Mouse (Mus musculus): ENCODE measurements around the gene Smco4. TPM values are rescaled to one million over a fixed set of nuclear protein-coding genes. Genes with fewer than 3 reads are reported as not detected.

Smco4 gene
- total RNA-seq (2014; fragmentation: Nextera tagmentation) (not detected in 2 replicates), total RNA-seq (2017) (0.44 and 0.58 TPM in 2 replicates), polyA plus RNA-seq (2012) (not detected in 2 replicates)

GRCm38 (mm10) chr9:15493235-15493924, at the start of gene Smco4:
Smco4 (plus strand) TSS chr9:15493432.
- no peak for ATAC-seq (ENCODE audit: extremely low read depth, insufficient number of reproducible peaks, low FRiP score, poor library complexity, severe bottlenecking)
- no peak for DNase-seq (ENCODE audit: low spot score)
- Histone ChIP-seq H3K36me3 (replicated peaks) (no peaks in the 10 kb centered on the region), H3K9me3 (replicated peaks) (peaks cover 10% of the 10 kb centered on the region), H3K27me3 (ENCODE audit: insufficient read depth, low read length) (peaks cover 2% of the 10 kb centered on the region; the same call in 1 of the 2 replicates), H3K4me3 (ENCODE audit: low read depth, low read length) (no peak within 1 kb of the TSS), H3K4me1 (ENCODE audit: insufficient read depth, low read depth, low read length) (no peaks in the 10 kb centered on the region)
- TF ChIP-seq GATA2 (IDR thresholded peaks at IDR 0.05; ENCODE audit: borderline replicate concordance, low read depth, low read length) (no peak), POLR2AphosphoS5 (IDR thresholded peaks at IDR 0.05; ENCODE audit: insufficient replicate concordance, low read depth, low read length) (no peak), GATA1 (IDR thresholded peaks at IDR 0.05; ENCODE audit: borderline replicate concordance, low read length) (no peak), TAL1 (conservative IDR thresholded peaks at IDR 0.05; ENCODE audit: low read depth, low read length) (no peak), CTCF (IDR thresholded peaks at IDR 0.05; ENCODE audit: low read depth, low read length) (no peak)

- Histone ChIP-seq H3K4me1 (ENCODE audit: insufficient read depth, low read depth, low read length) (no peaks in the 10 kb centered on the region), H3K36me3 (replicated peaks) (no peaks in the 10 kb centered on the region), H3K4me3 (ENCODE audit: low read depth, low read length) (no peak overlapping the region), H3K9me3 (replicated peaks) (no peaks in the 10 kb centered on the region), H3K27me3 (ENCODE audit: insufficient read depth, low read length) (no peaks in the 10 kb centered on the region)
- TF ChIP-seq CTCF (IDR thresholded peaks at IDR 0.05; ENCODE audit: low read depth, low read length) = no peak
- no peak for TF ChIP-seq TAL1 (conservative IDR thresholded peaks at IDR 0.05; ENCODE audit: low read depth, low read length)
- TF ChIP-seq GATA2 (IDR thresholded peaks at IDR 0.05; ENCODE audit: borderline replicate concordance, low read depth, low read length) = no peak
- TF ChIP-seq GATA1 (IDR thresholded peaks at IDR 0.05; ENCODE audit: borderline replicate concordance, low read length) = no peak
- no peak for TF ChIP-seq POLR2AphosphoS5 (IDR thresholded peaks at IDR 0.05; ENCODE audit: insufficient replicate concordance, low read depth, low read length)
- DNase-seq (ENCODE audit: low spot score) = no peak
- ATAC-seq (ENCODE audit: extremely low read depth, insufficient number of reproducible peaks, low FRiP score, poor library complexity, severe bottlenecking) = no peak
These were observed 45.8 kb upstream of the Smco4 start for GRCm38 (mm10) chr9:15447397-15447796.

GRCm38 (mm10) chr9:15450921-15451320, 42.3 kb upstream of the Smco4 start:
- Histone ChIP-seq H3K36me3 (replicated peaks) (no peaks in the 10 kb centered on the region), H3K27me3 (ENCODE audit: insufficient read depth, low read length) (no peaks in the 10 kb centered on the region), H3K4me1 (ENCODE audit: insufficient read depth, low read depth, low read length) (no peaks in the 10 kb centered on the region), H3K9me3 (replicated peaks) (no peaks in the 10 kb centered on the region), H3K4me3 (ENCODE audit: low read depth, low read length) (no peak overlapping the region)
- TF ChIP-seq GATA2 (IDR thresholded peaks at IDR 0.05; ENCODE audit: borderline replicate concordance, low read depth, low read length) = no peak
- no peak for TF ChIP-seq GATA1 (IDR thresholded peaks at IDR 0.05; ENCODE audit: borderline replicate concordance, low read length)
- TF ChIP-seq POLR2AphosphoS5 (IDR thresholded peaks at IDR 0.05; ENCODE audit: insufficient replicate concordance, low read depth, low read length) = no peak
- TF ChIP-seq CTCF (IDR thresholded peaks at IDR 0.05; ENCODE audit: low read depth, low read length) = no peak
- no peak for TF ChIP-seq TAL1 (conservative IDR thresholded peaks at IDR 0.05; ENCODE audit: low read depth, low read length)
- DNase-seq (ENCODE audit: low spot score) (no peak), ATAC-seq (ENCODE audit: extremely low read depth, insufficient number of reproducible peaks, low FRiP score, poor library complexity, severe bottlenecking) (no peak)

- Histone ChIP-seq H3K4me3 (ENCODE audit: low read depth, low read length) (no peak overlapping the region), H3K4me1 (ENCODE audit: insufficient read depth, low read depth, low read length) (no peaks in the 10 kb centered on the region), H3K27me3 (ENCODE audit: insufficient read depth, low read length) (no peaks in the 10 kb centered on the region), H3K36me3 (replicated peaks) (no peaks in the 10 kb centered on the region), H3K9me3 (replicated peaks) (no peaks in the 10 kb centered on the region)
- TF ChIP-seq CTCF (IDR thresholded peaks at IDR 0.05; ENCODE audit: low read depth, low read length) (no peak), GATA1 (IDR thresholded peaks at IDR 0.05; ENCODE audit: borderline replicate concordance, low read length) (no peak), POLR2AphosphoS5 (IDR thresholded peaks at IDR 0.05; ENCODE audit: insufficient replicate concordance, low read depth, low read length) (no peak), TAL1 (conservative IDR thresholded peaks at IDR 0.05; ENCODE audit: low read depth, low read length) (no peak), GATA2 (IDR thresholded peaks at IDR 0.05; ENCODE audit: borderline replicate concordance, low read depth, low read length) (no peak)
- DNase-seq (ENCODE audit: low spot score) (no peak), ATAC-seq (ENCODE audit: extremely low read depth, insufficient number of reproducible peaks, low FRiP score, poor library complexity, severe bottlenecking) (no peak)
These were observed 21.0 kb upstream of the Smco4 start for GRCm38 (mm10) chr9:15472256-15472655.

- ATAC-seq (ENCODE audit: extremely low read depth, insufficient number of reproducible peaks, low FRiP score, poor library complexity, severe bottlenecking) (no peak), DNase-seq (ENCODE audit: low spot score) (no peak)
- Histone ChIP-seq H3K27me3 (ENCODE audit: insufficient read depth, low read length) (no peaks in the 10 kb centered on the region), H3K4me1 (ENCODE audit: insufficient read depth, low read depth, low read length) (no peaks in the 10 kb centered on the region), H3K9me3 (replicated peaks) (no peaks in the 10 kb centered on the region), H3K4me3 (ENCODE audit: low read depth, low read length) (no peak overlapping the region), H3K36me3 (replicated peaks) (no peaks in the 10 kb centered on the region)
- TF ChIP-seq POLR2AphosphoS5 (IDR thresholded peaks at IDR 0.05; ENCODE audit: insufficient replicate concordance, low read depth, low read length) (no peak), GATA1 (IDR thresholded peaks at IDR 0.05; ENCODE audit: borderline replicate concordance, low read length) (no peak), TAL1 (conservative IDR thresholded peaks at IDR 0.05; ENCODE audit: low read depth, low read length) (no peak), GATA2 (IDR thresholded peaks at IDR 0.05; ENCODE audit: borderline replicate concordance, low read depth, low read length) (no peak), CTCF (IDR thresholded peaks at IDR 0.05; ENCODE audit: low read depth, low read length) (no peak)
These were observed 20.0 kb upstream of the Smco4 start for GRCm38 (mm10) chr9:15473206-15473605.

- H3K4me3 ChIP-seq (ENCODE audit: low read depth, low read length) = no peak overlapping the region
- TF ChIP-seq GATA1 (IDR thresholded peaks at IDR 0.05; ENCODE audit: borderline replicate concordance, low read length) = no peak
- no peak for TF ChIP-seq CTCF (IDR thresholded peaks at IDR 0.05; ENCODE audit: low read depth, low read length)
- TF ChIP-seq TAL1 (conservative IDR thresholded peaks at IDR 0.05; ENCODE audit: low read depth, low read length) = no peak
- no peak for ATAC-seq (ENCODE audit: extremely low read depth, insufficient number of reproducible peaks, low FRiP score, poor library complexity, severe bottlenecking)
These were observed 15.7 kb upstream of the Smco4 start for GRCm38 (mm10) chr9:15477556-15477955.

More at GRCm38 (mm10) chr9:15477556-15477955, 15.7 kb upstream of the Smco4 start:
- H3K4me1 ChIP-seq (ENCODE audit: insufficient read depth, low read depth, low read length) = no peaks in the 10 kb centered on the region
- DNase-seq (ENCODE audit: low spot score) = no peak
- no peaks in the 10 kb centered on the region for H3K9me3 ChIP-seq (replicated peaks)
- H3K36me3 ChIP-seq (replicated peaks) = no peaks in the 10 kb centered on the region
- H3K27me3 ChIP-seq (ENCODE audit: insufficient read depth, low read length) = peaks cover 4% of the 10 kb centered on the region; the same call in 1 of the 2 replicates
